Mouse (Mus musculus): ENCODE results near the gene Zkscan1.

Zkscan1 gene

DNA sequence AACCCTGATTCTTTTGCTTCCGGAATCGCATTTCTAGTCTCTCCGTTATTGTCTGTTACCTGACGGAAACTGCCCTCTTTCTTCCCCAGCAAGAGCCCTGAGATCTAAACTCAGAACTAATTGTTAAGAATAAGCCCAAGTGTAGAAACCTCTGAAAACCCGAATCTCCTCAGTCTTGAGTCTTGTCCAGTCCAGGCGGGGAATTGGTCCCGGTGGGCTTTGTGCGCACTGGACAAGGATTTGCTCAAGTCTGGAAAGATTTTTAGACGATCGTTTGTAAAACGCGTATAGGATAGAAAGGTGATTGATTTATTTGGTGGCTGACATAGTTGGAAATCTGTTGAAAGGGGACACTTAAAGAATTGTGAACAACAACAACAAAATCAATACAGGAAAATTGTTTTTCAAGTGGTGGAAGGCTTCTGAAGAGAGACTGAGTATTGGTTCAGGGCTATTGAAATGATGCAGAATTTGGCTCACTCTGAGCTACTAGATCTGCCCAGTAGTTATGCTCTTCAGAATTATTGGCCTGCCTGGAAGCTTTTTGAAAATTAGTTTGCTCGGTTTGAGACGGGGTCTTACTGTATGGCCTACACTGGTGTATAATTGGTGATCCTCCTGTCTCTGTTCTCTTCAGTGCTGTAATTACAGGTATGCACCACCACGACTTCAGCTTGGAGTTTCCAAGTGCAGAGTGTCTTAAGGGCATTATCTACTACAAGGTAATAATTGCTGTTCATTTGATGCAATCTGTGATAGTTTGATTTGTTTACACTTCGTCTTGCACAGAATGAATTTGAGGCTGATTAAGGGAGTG lies 32.5 kb downstream of the Zkscan1 start:
- in situ Hi-C loops (cut with MboI, MseI): no loop called here

DNA sequence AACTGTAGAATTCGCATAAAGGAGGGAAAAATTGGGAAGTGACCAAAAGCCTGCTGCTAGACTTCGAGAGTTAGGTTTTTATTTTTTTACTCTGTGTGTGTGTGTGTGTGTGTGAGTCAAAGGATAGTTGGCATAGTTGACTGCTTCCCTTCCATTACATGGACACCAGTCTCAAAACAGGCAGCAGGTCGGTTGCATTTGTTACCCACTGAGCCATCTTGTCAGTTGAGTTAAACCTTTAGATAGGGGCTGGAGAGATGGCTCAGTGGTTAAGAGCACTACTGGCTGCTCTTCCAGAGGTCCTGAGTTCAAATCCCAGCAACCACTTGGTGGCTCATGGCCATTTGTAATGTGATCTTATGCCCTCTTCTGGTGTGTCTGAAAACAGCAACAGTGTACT lies 33.2 kb downstream of the Zkscan1 start:
- in situ Hi-C loops (cut with MboI, MseI): no loop called here

DNA sequence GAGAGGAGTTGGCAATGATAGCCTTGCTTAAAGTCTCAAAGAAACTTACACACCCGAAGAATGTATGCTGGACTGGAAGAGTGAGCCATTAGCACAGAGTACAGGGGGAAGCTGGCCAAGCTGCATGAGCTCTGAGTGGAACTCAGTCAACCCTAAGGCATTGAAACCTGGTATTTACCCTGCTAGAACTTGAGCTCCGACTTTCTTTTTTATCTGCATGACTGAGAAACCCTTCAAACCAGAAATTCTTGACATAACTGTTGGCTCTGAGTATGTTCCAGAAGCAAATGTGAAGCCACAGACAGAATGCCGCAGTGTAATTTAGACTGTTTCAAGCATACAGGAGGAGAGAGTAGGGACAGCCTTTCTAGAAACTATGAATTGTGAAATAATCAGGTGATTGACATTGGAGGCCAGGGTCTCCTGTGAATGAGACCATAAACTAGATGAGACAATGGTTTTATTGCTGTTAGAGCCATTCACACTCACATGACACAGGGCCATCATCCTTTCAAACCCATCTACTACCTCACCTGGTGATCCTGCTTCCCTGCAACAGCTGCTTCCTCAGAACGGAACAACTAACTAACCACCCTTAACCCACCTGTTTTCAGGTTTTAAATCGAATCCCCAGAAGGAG lies 47.7 kb downstream of the Zkscan1 start:
- in situ Hi-C loops (cut with MboI, MseI): no loop called here

DNA sequence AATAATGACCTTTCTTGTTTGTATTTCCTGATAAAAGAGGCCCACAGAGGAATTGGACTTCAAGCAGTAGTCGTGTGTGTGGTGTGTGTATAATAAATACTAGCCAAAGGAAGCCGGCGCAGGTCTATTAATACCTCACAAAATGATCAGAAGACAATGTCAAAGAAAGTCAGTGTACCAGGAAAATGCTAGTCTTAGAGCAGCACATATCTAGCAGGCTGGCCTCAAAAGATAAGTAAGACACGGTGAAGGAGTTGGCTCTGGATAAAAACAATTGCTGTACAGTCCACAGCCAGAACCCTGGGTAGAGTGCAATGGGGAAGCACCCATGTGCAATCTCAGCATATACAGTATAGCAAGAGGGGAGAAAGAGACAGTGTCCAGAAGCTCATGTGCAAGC lies 52.4 kb downstream of the Zkscan1 start:
- in situ Hi-C loops (cut with MboI, MseI): no loop called here

DNA sequence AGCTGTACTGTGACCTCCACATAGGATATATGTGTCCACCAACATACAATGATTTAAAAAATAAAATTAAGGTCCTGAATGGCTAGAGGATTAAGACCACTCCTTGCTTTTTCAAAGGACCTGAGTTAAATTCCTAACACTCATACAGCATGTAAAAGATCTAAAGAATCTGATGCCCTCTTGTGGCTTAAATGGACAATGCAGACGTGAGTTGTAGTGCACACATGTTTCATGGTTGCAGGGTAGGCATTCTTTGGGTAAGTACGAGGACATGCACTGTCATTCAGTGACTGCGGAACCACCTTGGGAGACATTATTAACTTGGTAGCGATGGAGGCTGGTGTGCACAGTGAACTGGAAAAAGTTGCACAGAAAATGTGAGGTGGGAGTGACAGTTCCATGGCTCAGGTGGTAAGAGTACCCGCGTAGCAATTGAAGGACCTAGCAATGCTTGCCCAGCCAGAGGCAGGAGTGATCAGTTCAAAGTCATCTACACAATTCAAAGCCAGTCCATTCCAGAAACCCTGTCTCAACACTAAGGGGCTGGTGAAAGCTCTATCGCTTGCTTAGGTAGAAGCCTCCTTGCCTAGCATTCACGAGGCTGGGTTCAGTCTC lies 53.2 kb downstream of the Zkscan1 start:
- in situ Hi-C loops (cut with MboI, MseI): no loop called here

DNA sequence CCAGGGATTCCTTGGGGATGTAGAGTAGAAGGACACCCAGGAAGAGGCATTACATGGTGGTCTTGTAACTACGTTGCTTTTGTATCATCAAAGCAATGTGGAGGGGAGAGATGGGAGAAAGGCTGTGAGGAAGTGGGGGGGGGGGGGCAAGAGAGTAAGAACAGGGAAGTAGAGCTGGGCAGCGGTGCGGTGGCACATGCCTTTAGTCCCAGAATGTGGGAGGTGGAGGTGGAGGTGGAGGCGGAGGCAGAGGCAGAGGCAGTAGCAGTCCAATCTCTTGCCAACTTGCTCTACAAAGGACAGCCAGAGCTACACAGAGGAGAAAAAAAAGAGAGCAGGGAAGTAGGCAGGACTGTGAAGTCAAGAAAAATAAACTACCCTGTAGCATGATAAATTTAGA lies 53.7 kb downstream of the Zkscan1 start:
- in situ Hi-C loops (cut with MboI, MseI): no loop called here

DNA sequence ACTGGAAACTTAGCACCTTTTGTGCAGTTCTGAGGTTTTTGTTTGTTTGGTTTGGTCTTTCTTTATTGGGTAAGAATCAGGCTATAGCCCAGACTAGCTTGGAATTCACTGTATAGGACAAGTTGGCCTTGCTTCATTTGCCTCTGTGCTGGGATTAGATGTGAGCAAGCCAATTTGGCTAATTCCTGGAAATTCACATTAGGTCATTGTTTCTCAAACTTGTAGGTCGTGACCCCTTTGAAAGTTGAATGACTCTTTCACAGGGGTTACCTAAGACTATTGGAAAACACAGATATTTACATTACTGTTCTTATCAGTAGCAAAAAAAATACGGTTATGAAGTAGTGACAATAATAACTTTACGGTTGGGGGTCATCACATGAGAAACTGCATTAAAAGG lies 69.5 kb downstream of the Zkscan1 start:
- in situ Hi-C loops (cut with MboI, MseI): loop anchor here (5.0 kb wide), 1 partner anchor 67 kb away; the partner anchor contains the start of gene Zkscan1

DNA sequence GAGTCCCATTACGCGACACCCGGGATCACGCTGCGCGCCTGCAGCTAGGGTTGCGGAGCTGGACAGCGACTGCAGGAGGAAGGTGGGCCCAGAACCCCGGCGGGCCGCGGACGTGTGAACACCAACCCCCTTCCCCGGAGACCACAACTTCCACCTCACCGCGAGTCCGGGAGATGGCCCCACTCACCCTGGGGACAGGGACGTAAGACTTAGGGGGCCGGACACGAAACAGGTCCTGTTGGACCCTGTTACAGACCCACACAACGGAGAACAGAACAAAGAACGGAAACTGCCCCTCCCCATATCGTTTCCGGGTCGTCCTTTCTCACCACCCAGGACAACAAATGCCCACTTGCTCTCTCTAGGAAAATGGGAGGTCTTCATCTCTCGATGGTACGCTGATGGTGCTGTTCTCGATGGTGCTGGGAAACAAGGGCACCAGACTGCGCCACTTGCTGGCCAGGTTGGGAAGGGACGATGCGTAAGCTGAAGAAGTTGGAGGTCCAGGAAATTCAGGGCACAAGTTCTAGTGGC lies 70.6 kb downstream of the Zkscan1 start, which contains the start of gene Zfp113:
Gene Zfp113 (minus strand): TSS at position 302 of the 534 bp plus-strand sequence.
- in situ Hi-C loops (cut with MboI, MseI): no loop called here

Data from T-helper 2 cell (primary cell).